In genomic region chr6:114939666-114940065, GRCm38 (mm10) we compare ENCODE assay signal across 23 mouse cellular contexts.
"Had no signal": no experiment of that assay in that cellular context is flagged by ENCODE, and none has a peak within 500 bp of the region (broad histone marks: within the 10 kb centered on the region; RNA-seq: fewer than 3 reads in every experiment).

No protein-coding gene starts in this region.

- H3K4me3 ChIP-seq: heart, adult 2 months; heart, embryonic 13.5 days; heart, embryonic 15.5 days; hindbrain, embryonic 13.5 days; hindbrain, embryonic 15.5 days; kidney, embryonic 15.5 days; limb, embryonic 13.5 days; limb, embryonic 15.5 days had no signal

- H3K36me3 ChIP-seq: heart, embryonic 13.5 days; heart, embryonic 15.5 days; hindbrain, embryonic 13.5 days; hindbrain, embryonic 15.5 days; kidney, embryonic 15.5 days; limb, embryonic 13.5 days; limb, embryonic 15.5 days had no signal

- DNase-seq: gastrocnemius, postnatal 14 days; gastrocnemius, postnatal 36 days; heart, adult 11 months; heart, adult 2 months; heart, postnatal 14 days; heart, postnatal 36 days; kidney, adult 11 months; kidney, adult 2 months; kidney, adult 9 months; kidney, postnatal 14 days; kidney, postnatal 36 days; layer of hippocampus, adult 9-11 months; layer of hippocampus, postnatal 36 days; left cerebral cortex, postnatal 4 days had no signal

- H3K9me3 ChIP-seq: heart, embryonic 13.5 days; heart, embryonic 15.5 days; hindbrain, embryonic 13.5 days; hindbrain, embryonic 15.5 days; kidney, embryonic 15.5 days; limb, embryonic 15.5 days had no signal

- H3K27me3 ChIP-seq: heart, embryonic 13.5 days; heart, embryonic 15.5 days; hindbrain, embryonic 15.5 days; kidney, embryonic 15.5 days; limb, embryonic 13.5 days; limb, embryonic 15.5 days had no signal

- H3K4me1 ChIP-seq: heart, embryonic 13.5 days; hindbrain, embryonic 13.5 days; hindbrain, embryonic 15.5 days had no signal

- ATAC-seq: hindbrain, postnatal 0 days; intestine, embryonic 16.5 days had no signal
